Mouse (Mus musculus) left cerebral cortex, postnatal 10 days (tissue): ENCODE measurements around the gene Rtl1. TPM values are rescaled to one million over a fixed set of nuclear protein-coding genes. Genes with fewer than 3 reads are reported as not detected.
A peak's percentile ranks its signal among the peaks of the same experiment; 100 is the strongest.

ENCODE experiments used
- DNase-seq, 2 experiments: peaks; one replicate each; pipeline ENCODE4 v3.0.0; 2021 to 2022; ENCODE audit warnings: low spot score in 2 of 2, mixed read lengths in 1 of 2; ENCODE audit errors: extremely low spot score in 1 of 2
- intact Hi-C: fragments of 180-260 bp; cut with DNase I; formaldehyde crosslinking; loops from one replicate; pipeline ENCODE4 v1.15.1; 2025
- total RNA-seq, 2 experiments: library from RNA; stranded (reverse); gene quantifications; 2 replicates each; pipeline ENCODE4 v1.2.3; 2021

Rtl1 gene
- under 1 TPM; 0.13 to 0.14 TPM for total RNA-seq

DNA sequence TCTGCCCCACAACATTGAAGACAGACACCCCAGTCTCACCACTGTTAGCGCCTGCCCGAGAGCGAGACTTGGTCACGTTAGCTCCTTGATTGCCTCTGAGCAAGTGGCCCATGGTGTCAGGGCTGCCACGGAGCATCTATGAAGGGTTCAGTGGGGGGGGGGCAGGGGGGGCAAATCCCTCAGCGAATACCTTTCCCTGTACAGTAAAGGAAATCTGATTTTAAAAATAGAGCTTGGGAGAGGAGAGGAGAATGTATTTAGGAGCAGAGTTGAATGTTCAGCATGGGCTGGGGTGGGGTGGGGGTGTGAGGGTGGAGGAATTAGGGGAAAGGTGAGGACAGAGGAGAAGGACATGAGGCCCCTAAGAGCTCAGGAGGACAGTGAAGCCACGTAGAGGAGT lies at the start of gene Rtl1:
Gene Rtl1 (minus strand): TSS at position 101 of the 400 bp plus-strand sequence.
- intact Hi-C loops, result no loop called here
- no peak for DNase-seq

DNA sequence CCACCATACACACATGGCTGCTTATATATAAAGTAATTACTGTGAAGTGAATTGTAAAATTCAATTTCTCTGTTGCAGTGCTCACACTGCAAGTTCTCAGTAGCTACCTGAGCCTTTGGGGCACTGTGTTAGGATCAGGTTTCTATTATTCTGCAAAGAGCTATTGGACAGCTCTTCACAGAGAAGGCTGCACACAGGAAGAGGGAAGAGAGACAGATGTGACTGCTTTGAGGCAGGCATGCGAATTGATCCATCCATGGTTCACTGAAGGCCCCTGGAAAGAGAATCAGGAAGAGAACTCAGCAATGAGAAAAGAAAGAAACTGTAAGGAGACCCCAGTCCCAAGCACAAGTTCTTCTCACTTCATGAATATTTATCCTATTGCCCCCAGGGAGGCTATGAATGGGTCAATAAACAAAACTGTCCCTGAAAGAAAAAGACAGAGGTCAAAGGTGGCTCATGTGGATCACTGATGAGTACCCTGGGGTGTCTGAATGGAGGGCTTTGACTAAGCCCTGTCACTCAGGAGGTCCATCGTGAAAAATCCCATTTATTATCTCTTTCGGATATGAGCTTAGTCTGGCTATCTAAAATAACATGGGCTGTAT lies 40.5 kb upstream of the Rtl1 start:
- intact Hi-C loops, result no loop called here

DNA sequence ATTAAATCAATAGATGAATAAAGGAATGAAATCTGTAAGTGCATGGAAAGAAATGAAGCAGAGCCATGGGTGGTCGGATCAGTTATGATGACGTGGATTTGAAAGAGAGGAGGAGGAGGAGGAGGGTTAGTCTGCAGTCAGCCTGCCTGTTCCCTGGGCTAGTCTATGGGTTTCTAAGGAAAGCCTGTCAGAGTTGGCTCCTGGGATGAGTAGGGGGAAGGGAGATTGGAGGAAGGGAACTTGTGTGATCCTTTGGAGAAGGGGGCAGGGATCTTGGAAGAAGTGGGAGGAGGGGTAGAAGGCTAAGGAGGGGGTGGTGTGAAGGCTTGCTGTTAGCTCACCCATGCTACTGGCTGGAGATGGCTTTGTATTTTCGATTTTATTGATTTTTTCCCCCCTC lies 31.9 kb upstream of the Rtl1 start:
- no peak for DNase-seq
- intact Hi-C loops, result no loop called here

More for the DNA sequence above, 40.5 kb upstream of the Rtl1 start:
- no peak for DNase-seq

DNA sequence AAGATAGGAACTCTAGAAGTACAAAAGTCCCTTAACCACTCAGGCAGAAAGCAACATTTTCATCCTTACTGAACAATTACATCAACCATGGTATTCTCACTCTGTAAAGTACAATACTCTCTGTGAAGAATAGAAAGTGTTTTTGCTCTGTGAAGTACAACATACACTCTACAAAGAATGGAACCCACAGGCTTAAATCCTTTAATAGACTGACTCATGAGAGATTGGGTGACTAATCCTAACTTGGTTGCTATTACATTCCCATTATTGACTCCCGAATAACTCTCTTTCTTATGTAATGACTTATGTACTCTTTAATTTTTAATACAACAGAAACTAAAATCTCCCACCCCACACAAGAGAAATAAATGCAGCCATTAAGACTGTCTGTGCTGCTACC lies 28.8 kb upstream of the Rtl1 start:
- intact Hi-C loops, result no loop called here
- DNase-seq, result no peak

DNA sequence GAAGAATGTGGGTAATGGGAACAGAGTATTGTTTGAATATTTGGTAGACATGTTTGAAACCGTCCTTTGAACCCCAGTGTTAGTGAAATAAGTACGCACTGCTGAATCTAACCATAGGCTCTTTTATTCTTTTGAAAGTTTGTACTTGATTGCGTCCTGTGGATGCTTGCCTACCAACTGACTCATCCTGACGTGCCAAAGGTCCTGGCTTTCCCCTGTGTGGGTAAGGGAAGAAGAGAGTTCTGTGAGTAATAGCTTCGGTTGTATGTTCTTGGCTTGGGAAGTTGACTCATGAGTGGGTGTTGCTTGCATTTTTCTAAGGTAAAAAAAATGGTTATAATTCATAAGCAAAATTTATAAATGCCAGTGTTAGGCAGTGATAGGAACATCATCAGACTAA lies 26.8 kb upstream of the Rtl1 start:
- DNase-seq, result no peak
- intact Hi-C loops, result no loop called here

DNA sequence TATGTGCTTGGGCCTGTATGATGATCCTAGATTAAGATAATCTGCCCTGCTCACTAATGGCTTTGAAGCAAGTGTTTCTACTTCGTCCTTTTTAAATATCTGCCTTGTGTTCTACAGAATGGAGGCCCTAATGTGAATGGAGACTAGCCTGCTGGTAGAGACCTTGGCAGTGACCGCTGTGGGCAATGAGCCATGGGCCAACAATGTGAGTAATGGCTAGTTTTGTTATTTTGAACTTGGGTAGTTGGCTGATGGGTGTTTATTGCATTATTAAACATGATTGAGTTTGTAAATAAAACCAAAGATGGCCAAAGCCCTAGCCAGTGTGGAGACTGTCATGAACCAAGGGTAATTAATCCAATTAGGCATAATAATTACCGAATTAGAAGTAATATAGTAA lies 20.1 kb upstream of the Rtl1 start:
- no peak for DNase-seq
- intact Hi-C loops, result no loop called here

DNA sequence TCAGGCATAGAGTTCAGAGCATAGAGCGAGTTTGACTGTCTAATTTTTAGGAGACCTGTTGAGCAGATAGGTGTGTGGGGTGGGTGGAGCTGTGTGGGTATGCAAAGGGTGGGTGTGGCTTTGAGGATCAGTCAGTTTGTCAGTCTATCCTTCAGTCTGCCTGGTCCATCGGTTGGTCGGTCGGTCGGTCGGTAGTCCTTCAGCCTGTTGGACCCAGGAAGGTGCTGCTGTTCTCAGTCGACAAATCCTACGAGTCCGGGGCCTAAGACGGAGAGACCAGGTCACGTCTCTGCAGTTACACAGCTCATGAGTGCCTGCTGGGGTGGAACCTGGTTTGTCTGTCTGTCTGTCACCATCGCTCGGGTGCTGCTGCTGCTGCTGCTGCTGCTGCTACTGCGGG lies 17.9 kb upstream of the Rtl1 start:
- intact Hi-C loops, result loop anchor here (10.0 kb wide), 1 partner anchor 757 kb away; no protein-coding TSS in a partner anchor
- DNase-seq, result no peak

DNA sequence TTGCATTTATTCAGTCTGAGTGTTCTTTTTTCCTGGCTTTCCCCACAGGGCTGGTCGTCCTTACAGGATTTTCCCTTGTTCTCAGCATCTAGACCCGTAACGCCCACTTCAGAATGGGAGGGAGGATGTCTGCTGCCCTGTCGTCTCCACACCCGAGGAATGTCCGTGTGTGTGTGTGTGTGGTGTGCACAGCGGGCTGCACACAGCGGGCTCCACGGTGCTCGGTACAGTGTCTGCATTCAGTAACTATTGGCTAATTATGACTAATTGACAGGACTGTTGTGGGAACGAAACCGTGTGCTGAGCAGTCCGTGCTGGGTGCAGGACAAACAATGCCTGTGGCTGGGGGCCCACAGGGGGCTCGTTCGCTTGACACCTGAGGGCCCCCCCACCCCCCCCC lies 17.0 kb upstream of the Rtl1 start:
- DNase-seq, result no peak
- intact Hi-C loops, result loop anchor here (10.0 kb wide), 1 partner anchor 758 kb away; no protein-coding TSS in a partner anchor

DNA sequence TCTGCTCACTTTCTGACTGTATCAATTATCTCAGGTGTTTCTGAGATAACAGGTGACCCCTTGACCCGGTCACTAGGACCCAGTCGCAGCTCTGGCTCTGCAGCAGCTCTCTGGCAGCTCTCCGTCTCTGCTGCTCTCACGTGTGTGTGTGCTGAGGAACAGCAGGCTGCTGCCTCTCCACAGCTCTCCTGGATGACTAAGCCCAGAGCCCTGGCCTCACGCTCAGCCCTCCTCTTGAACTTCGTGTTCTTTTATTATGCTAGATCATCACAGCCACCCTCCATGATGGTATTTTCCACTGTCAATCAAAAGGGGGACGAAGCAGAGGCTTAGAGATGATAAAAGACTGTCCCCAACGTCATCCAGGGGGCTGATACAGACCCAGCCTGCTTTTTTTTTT lies 15.2 kb upstream of the Rtl1 start:
- DNase-seq, result no peak
- intact Hi-C loops, result loop anchor here (10.0 kb wide), 1 partner anchor 759 kb away; no protein-coding TSS in a partner anchor

DNA sequence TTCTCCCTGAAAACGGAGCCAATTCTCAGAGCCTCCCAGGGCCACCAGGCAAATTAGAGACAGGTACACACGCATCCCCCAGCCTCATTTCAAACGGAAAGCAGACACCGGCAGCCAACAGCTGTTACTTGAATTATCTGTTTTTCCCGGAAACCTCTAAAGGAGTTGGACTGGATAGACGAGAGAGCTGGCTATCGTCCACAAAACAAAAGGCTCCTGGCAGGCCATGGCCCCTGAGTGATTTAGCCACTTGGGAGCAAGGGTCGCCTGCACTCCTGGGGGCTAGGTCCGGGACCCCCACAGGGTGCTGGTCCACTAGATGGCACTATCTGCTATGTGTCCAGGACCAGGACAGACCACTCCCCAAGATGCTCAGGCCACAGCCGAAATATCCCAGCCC lies 14.3 kb upstream of the Rtl1 start:
- DNase-seq, result no peak
- intact Hi-C loops, result loop anchor here (10.0 kb wide), 1 partner anchor 760 kb away; no protein-coding TSS in a partner anchor

DNA sequence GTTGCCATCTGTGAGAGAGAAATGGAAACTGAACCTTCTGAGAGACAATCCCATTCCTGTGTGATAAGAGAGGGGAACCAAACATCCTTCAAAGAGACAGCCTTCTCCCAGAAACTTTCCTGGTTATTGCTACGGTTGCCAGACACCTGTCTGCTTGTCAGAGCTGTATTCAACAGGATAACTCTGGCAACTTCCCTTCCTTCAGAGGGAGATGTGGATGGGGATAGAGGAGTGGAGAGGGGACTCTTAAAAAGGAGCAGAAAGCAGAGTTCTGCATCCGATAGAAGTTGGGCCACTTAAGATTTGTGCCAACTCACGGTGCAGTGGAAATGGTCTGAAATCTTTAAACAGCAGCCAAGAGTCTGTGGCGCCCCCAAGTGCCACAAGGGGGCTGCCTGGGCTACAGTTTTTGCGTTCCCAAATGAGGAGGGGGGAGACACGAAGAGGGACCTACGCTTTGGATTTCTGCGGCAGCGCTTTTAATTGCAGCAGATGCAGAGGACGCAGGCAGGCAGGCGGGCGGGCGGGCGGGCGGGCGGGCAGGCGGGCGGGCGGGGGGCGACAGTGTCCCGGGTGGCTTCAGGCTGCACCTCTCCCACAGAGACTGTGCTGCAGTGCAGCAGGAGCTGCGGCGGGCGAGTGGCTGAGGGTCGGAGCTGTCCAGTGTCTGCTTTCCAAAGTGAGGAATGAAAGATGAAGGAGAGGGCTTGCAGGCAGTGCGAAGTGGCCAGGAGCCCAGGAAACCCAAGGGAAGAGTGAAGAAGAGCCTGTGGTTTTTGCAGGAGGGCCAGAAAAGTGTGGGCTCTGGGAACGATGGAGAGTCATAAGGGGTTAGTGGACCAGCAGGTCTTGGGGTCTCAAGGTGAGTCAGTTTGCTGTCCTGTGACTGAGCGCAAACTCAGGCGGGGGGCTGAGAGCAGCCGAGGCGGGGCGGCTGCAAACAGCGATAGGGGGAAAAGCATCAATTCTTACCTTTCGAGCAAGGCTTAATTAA lies 12.6 kb upstream of the Rtl1 start:
- DNase-seq, result peak in 1 of 2 experiments; percentile 20

DNA sequence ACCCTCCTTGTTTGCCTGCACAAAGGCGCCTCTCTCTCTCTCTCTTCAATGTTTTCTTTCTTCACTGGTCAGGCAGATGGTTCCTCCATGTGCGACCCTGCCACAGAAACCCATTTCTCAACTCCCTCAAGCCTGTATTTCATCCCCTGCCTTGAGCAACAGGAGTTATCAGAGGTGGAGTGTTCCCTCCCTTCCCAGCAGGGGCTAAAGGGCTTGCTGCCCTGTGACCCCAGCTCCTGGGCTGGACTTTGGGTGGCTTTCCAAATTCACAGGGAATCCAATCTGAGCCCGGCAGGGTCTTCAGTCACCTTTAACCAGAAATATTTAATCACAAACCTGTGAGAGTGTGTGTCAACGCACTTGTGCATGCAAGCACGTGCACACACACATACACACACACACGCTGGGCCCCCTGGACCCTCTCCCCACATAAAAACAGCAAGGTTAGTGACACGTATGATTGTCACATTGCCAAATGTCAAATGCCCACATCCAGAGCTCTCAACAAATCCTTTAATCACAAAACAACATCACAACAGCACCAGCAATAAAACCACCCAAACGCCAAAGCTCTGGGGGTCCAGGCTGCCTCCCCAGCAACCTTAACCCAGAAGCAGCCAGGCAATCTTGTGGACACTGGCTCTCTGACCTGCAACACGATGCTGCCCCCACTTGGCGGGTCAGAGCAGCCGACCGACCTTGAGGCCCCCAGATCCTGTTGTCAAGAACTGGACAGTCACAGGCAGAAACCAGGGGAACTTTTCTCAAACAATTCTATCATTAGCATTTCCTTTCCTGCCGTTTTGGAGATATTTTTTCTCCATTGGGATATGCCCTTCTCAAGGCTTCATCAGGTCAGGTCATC lies 8.7 kb upstream of the Rtl1 start:
- DNase-seq, result peak in 1 of 2 experiments; percentile 40
- intact Hi-C loops, result no loop called here

More for the DNA sequence above, 12.6 kb upstream of the Rtl1 start:
- intact Hi-C loops, result loop anchor here (10.0 kb wide), 1 partner anchor 762 kb away; no protein-coding TSS in a partner anchor

DNA sequence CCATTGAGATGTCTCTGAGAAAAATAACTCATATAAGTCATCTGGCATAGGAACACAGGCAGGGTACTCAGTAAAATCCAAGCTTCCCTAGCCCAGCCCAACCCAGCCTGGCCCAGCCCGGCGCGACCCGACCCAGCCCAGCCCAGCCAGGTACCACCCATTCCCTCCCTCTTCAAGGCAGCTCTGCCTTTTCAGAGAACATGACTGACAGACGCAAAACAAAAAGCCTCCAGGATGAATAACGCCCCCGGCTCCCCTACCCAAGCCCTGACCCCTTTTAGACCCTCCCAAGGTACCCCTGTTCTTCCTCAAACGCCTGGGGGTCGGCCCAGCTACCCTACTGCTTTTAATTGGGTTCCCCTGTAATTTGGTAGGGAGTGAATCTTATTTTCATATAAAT lies 7.8 kb upstream of the Rtl1 start:
- intact Hi-C loops, result no loop called here
- DNase-seq, result peak in 1 of 2 experiments; percentile 14

DNA sequence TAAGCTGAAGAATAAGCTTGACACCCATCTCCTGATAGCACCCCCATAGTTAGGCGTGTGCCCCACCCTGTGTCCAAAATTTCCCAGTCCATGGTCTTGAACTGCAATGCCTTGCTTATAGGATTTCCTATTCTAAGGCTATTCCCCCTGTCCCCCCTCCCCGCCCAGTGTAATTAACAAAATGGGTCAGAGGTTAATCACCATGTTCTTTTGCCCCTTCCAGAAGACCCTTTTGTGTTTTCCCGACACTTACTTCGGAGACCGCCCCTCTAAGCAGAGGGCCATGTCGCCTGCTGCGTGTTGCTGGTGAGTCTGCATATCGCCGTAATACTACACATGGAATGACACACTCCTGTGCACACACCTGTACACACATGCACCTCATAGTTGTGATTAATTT lies 7.1 kb upstream of the Rtl1 start:
- intact Hi-C loops, result no loop called here
- peak in 1 of 2 experiments; percentile 6 for DNase-seq

DNA sequence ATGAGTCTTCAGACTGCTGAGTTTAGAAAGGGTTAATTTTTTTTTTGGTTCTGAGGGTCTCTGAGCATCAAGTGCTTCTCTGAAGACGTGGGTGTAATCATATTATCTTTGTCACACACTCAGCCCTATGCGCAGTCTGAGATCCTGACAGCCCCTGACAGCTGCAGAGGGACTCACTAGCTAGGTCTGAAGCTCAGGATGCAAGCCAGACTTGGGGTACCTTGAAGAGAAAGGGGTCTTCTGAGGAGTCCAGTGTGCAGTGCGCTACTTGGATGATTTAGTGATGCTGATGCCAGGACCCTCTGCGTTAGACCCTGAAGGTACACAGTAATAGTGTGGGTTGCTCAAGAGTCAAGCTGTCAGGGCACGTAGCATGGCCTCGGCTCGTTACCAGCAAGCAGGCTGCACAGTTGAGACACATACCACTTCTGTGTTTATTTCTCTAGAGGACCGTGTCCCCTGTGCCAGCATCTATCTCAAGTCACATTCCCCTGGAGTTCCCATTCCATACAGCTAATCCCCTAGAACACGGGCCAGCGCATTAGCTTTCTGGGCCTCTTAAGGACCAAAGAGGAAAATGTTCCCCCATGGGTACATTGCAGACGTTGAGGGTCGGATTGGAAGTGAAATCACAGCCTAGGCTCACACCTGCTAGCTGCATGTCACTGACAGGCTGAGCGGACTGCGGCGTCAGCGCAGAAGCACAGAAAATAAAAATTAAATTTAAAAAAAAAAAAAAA lies 5.0 kb upstream of the Rtl1 start:
- intact Hi-C loops, result no loop called here

DNA sequence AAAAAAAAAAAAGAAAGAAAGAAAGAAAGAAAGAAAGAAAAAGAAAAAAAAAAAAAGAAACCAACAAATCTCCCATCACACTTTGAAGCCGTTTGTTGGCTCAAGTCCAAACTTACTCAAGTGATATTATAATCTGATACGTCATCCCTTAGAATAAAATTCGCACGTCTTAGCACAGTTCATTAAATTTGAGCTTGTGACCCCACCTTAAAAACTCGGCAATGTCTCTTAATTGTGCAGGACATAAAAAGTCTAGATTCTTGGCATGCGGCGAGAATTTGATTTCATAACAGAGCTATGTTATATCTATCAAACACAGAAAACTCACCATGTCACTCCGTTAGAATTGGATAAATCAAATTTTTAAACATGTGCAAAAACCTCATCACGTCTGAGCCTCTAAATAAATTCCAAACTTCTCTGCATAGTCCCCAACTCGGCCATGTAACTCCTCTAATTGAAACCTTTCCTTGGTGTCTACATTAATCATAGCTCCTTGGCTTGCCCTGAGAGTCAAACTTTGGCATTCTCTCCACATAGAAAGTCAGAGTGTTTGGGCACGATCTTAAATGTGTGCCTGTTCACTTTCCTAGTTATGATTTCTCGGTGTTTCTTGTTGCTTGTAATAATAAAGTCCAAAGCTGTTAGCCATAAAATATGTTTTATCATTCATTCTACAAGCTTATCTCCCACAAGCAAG lies 1.4 kb downstream of the Rtl1 start:
- intact Hi-C loops, result no loop called here
- no peak for DNase-seq

More for the DNA sequence above, 5.0 kb upstream of the Rtl1 start:
- peak in 1 of 2 experiments; percentile 8 for DNase-seq

DNA sequence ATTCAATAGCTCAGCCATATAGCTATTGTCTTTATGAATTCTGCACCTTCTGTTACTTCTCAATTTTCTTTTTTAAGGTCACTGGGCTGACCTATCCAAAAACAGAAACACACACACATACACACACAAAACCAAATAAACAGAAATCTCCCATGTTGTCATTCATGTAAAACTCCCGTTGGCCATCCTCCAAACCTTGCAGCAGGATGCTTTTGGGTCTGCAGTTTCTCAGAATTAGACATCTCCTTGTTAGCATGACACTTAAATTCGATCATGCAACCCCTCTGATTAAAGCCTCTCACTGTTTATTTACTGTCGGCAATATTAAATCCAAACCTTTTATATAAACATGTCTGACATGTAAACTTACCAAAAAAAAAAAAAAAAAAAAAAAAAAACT lies 3.4 kb downstream of the Rtl1 start:
- intact Hi-C loops, result no loop called here
- no peak for DNase-seq

DNA sequence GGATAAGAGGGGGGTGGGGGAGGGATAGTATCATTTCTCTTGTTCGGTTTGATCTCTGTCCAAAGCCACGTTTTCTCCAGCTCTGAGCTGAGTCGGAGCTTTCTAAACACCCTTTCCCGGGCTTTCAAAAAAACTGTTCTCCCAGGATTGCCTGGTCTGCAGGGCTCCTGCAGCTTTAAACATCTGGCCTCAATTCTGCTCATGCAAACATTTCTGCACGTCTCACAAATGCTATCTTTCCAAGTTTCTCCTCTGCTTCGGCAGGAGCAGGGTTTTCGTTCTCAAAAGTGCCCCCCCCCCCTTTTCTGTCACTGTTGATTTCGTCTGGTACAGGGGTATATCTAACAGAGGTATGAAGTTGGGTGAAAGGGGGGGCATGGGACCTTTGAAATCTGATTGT lies 3.9 kb downstream of the Rtl1 start:
- no peak for DNase-seq
- intact Hi-C loops, result no loop called here
